21 mouse cellular contexts compared by ENCODE assay signal in the genomic region with DNA sequence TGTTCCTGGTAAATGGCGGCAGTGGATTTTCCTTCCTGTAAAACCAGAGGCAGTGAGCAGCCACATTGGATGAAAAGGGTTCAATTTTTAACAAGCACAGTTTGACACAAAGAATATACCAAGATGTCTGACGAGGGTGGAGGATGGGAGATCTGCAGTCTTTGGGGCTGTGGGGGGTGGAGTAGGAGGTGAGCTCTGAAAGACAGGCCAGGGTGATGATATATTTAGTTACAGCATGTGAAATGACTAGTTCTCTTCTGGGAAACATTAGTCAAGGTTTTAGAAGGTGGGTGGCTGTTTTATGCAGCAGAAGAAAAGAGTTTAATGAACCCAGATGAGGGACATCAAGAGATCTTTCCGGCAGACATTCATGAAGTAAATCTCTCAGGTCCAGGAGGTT.
"Had no signal": no experiment of that assay in that cellular context is flagged by ENCODE, and none has a peak within 500 bp of the region (broad histone marks: within the 10 kb centered on the region; RNA-seq: fewer than 3 reads in every experiment).

No protein-coding gene starts in this region.

- H3K27ac ChIP-seq: intestine, embryonic 15.5 days; kidney, embryonic 15.5 days; limb, embryonic 12.5 days; limb, embryonic 15.5 days; liver, embryonic 14.5 days; macrophage; midbrain, embryonic 12.5 days; midbrain, embryonic 15.5 days; neural tube, embryonic 12.5 days; neural tube, embryonic 15.5 days; stomach, embryonic 15.5 days had no signal

- DNase-seq: kidney, adult 11 months; kidney, adult 8-10 months; kidney, postnatal 10 days; kidney, postnatal 36 days; layer of hippocampus, postnatal 36 days; left cerebral cortex, postnatal 4 days; liver, postnatal 0 days; lung, embryonic 14.5 days; spleen, adult 18-20 months; thymus, postnatal 25 days had no signal

- H3K4me3 ChIP-seq: intestine, embryonic 15.5 days; kidney, embryonic 15.5 days; limb, embryonic 12.5 days; limb, embryonic 15.5 days; midbrain, embryonic 12.5 days; midbrain, embryonic 15.5 days; neural tube, embryonic 12.5 days; neural tube, embryonic 15.5 days; stomach, embryonic 15.5 days had no signal
